Mouse (Mus musculus) spleen, adult 2 months (tissue): Measurements from ENCODE around the gene L3mbtl3.

ENCODE experiments used
- CTCF ChIP-seq: fragments of 200-500 bp; IDR thresholded peaks from 2 replicates; pipeline ENCODE4 v1.5.1; 2011; ENCODE audit warnings: mild to moderate bottlenecking, inconsistent platforms; ENCODE audit not compliant: insufficient read depth, insufficient read length, insufficient replicate concordance; ENCODE audit errors: extremely low read depth
- POLR2A ChIP-seq: fragments of 200-500 bp; IDR thresholded peaks from 2 replicates; pipeline ENCODE4 v1.6.1; 2011; ENCODE audit warnings: low read depth, low read length, inconsistent platforms

GRCm38 (mm10) chr10:26333966-26334365 is 41.8 kb downstream of the L3mbtl3 start:
- no peak for TF ChIP-seq CTCF
- TF ChIP-seq POLR2A, result no peak
